Mouse (Mus musculus) C2C12 (cell line): ENCODE results near the gene Borcs8. TPM values are rescaled to one million over a fixed set of nuclear protein-coding genes. Genes with fewer than 3 reads are reported as not detected.

Experiments used
- H3K27me3 ChIP-seq: one replicate; pipeline ENCODE4 v1.6.1; 2011; ENCODE audit not compliant: control insufficient read depth, insufficient read depth, insufficient read length
- H3K36me3 ChIP-seq: one replicate; pipeline ENCODE4 v1.6.1; 2011; ENCODE audit not compliant: control insufficient read depth, insufficient read depth
- H3K4me3 ChIP-seq: one replicate; pipeline ENCODE4 v1.5.1; 2011; ENCODE audit warnings: mild to moderate bottlenecking, control low read depth; ENCODE audit not compliant: poor library complexity, insufficient read depth, severe bottlenecking
- H3K79me2 ChIP-seq: one replicate; pipeline ENCODE4 v1.6.1; 2011; ENCODE audit not compliant: control insufficient read depth, insufficient read depth
- H3K79me3 ChIP-seq: one replicate; pipeline ENCODE4 v1.6.1; 2011; ENCODE audit warnings: low read depth, control low read depth
- H3ac ChIP-seq: one replicate; pipeline ENCODE3; 2011; ENCODE audit warnings: low read depth; ENCODE audit not compliant: control insufficient read depth, insufficient read length
- CEBPB ChIP-seq: IDR thresholded peaks from one replicate; pipeline ENCODE4 v1.6.1; 2011; ENCODE audit warnings: low read depth, mild to moderate bottlenecking, control low read depth, moderate library complexity
- CTCF ChIP-seq: IDR thresholded peaks from one replicate; pipeline ENCODE4 v1.5.1; 2011; ENCODE audit not compliant: control insufficient read depth, insufficient read depth, insufficient read length
- FOSL1 ChIP-seq: IDR thresholded peaks from one replicate; pipeline ENCODE4 v1.8.0; 2011; ENCODE audit warnings: mild to moderate bottlenecking, low read length; ENCODE audit not compliant: poor library complexity, insufficient read depth, severe bottlenecking
- MAX ChIP-seq: IDR thresholded peaks from one replicate; pipeline ENCODE4 v1.6.1; 2011; ENCODE audit warnings: mild to moderate bottlenecking, control low read depth
- MYOD1 ChIP-seq: IDR thresholded peaks from one replicate; pipeline ENCODE4 v1.6.1; 2011; ENCODE audit warnings: low read depth; ENCODE audit not compliant: control insufficient read depth, insufficient read length
- MYOG ChIP-seq: IDR thresholded peaks from one replicate; pipeline ENCODE4 v1.6.1; 2011; ENCODE audit not compliant: control insufficient read depth, insufficient read length; ENCODE audit errors: extremely low read depth
- USF1 ChIP-seq: IDR thresholded peaks from one replicate; pipeline ENCODE4 v1.6.1; 2011; ENCODE audit warnings: low read depth, mild to moderate bottlenecking, control low read depth, moderate library complexity
- polyA plus RNA-seq: library from polyadenylated mRNA; unstranded; fragments of >200 nt; fragmentation: generic; extraction: Trizol; gene quantifications from one replicate; pipeline ENCODE4 v1.2.1, GENCODE M21; 2012; ENCODE audit warnings: missing spikeins

Gene Borcs8
- polyA plus RNA-seq, 1 experiment = 49.8 TPM

DNA sequence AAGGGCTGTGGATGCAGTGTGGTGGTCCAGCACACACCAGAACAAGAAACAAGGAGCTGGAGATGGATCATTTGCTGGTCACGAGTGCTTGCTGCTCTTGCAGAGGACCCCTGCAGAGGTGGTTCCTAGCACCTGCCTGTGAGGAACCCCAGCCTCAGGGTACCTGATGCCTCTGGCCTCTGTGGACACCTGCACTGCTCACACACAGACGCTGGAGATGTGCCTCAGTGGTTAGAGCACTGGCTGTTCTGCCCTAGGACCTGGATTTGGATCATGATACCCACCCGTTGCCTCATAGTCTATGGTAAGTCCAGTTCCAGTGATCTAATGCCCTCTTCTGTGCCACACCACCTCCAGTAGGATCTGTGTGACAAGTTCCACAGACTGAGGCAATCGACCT is 2.7 kb upstream of the Borcs8 start:
- H3K79me2 ChIP-seq = peaks cover 32% of the 10 kb centered on the region
- TF ChIP-seq USF1 = no peak
- no peak for TF ChIP-seq FOSL1
- no peak for TF ChIP-seq MYOD1
- TF ChIP-seq CTCF = no peak
- H3K4me3 ChIP-seq = no peak overlapping the region
- no peaks in the 10 kb centered on the region for H3K27me3 ChIP-seq
- H3ac ChIP-seq = no peak overlapping the region
- H3K79me3 ChIP-seq = peaks cover 8% of the 10 kb centered on the region
- peaks cover 9% of the 10 kb centered on the region for H3K36me3 ChIP-seq

DNA sequence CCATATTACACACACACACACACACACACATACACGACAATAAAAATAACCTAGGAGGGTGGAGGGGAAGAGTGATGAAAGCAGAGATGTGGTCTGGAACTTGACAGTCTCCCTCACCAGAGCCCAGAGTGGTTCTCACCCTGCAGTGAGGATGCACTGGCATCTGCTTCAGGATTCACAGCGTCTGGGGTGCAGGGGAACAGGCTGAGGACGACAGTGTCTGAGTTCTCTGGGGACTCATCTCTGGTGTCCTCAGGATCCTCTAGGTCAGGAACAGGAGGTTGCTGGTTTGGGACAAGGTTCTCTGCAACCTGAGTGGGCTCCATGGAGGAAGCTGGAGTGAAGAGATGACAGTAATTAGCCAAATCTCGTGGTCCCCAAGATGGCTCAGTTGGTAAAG is 1.4 kb upstream of the Borcs8 start:
- H3K4me3 ChIP-seq = no peak overlapping the region
- H3K36me3 ChIP-seq = peaks cover 9% of the 10 kb centered on the region

DNA sequence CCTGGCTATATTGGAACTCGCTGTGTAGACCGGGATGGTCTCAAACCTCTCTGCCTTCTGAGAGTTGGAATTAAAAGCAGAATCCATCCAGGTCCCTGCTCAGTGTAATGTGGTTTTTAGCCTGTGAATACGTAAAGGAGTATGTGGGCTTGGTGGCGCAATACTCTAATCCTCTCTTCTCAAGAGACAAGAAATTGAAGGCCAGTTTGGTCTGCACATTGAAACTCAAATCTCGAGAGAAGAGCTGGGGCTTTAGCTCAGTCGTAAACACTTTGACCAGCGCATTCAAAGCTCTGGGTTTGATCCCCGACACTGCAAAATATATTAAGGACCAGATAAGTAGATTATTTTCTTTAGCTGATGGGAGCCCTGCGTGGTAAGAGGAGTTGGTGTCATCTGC is 682 bp downstream of the Borcs8 start:
- Histone ChIP-seq H3K79me3 (peaks cover 7% of the 10 kb centered on the region), H3K4me3 (peak overlapping the region; percentile 78), H3K36me3 (peaks cover 3% of the 10 kb centered on the region), H3K79me2 (peaks cover 13% of the 10 kb centered on the region), H3K27me3 (no peaks in the 10 kb centered on the region), H3ac (peak overlapping the region; percentile 93)
- no peak for TF ChIP-seq MYOG
- no peak for TF ChIP-seq MYOD1
- no peak for TF ChIP-seq FOSL1
- no peak for TF ChIP-seq CEBPB
- TF ChIP-seq CTCF = no peak
- no peak for TF ChIP-seq USF1
- no peak for TF ChIP-seq MAX

More for the DNA sequence above, 1.4 kb upstream of the Borcs8 start:
- peaks cover 19% of the 10 kb centered on the region for H3K79me2 ChIP-seq
- peak overlapping the region; percentile 40 for H3ac ChIP-seq
- H3K79me3 ChIP-seq = peaks cover 8% of the 10 kb centered on the region
- no peaks in the 10 kb centered on the region for H3K27me3 ChIP-seq
- TF ChIP-seq USF1 (no peak), CTCF (no peak), MAX (no peak), MYOD1 (no peak), CEBPB (no peak), MYOG (no peak), FOSL1 (no peak)

DNA sequence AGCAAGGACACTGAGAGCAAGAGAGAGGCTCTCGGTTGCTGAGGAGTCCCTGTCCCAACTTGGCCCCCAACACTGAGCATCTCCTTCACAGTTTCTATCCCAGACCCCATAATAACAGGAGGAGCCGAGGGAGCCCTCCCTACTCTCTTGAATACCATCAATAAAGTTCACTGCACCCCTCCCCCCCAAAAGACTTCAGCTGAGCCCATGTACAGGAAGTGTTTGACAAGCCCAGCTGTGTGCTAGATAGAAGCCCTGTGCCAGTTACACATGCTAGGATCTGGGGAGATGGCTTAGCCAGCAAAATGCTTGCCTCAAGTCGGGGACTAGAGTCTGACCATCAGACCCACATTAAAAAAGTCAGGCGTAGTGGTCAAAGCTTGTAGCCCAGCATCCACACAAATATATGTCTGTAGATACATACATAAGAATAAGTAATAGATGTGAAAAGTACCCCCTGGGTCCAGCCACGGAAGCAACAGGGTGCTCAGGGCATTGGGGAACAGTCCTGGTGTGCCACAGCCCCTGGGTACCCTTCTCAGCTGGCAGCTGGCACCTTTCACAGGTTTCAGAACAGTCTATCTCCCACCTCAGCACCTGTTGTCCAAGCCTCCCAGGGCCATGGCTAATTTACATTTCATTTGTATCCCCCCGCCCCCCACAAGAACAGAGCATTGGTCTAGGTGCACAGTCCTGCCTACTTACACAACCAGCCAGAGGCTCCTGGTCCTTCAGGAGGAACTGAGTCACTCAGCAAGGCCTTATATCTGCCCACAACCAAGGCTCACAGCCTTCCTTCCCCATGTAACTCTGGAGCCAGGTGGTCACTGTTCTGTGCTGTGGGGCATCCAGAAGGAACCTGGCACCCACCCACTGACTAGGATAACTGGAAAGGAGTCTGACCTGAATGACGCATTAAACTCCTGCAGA is 8.6 kb downstream of the Borcs8 start:
- Histone ChIP-seq H3K36me3 (no peaks in the 10 kb centered on the region), H3ac (no peak overlapping the region), H3K79me2 (no peaks in the 10 kb centered on the region), H3K4me3 (no peak overlapping the region), H3K27me3 (no peaks in the 10 kb centered on the region), H3K79me3 (no peaks in the 10 kb centered on the region)
- no peak for TF ChIP-seq MYOD1
- TF ChIP-seq MAX = no peak
- no peak for TF ChIP-seq FOSL1
- TF ChIP-seq CEBPB = no peak
- no peak for TF ChIP-seq MYOG
- no peak for TF ChIP-seq CTCF
- TF ChIP-seq USF1 = no peak

DNA sequence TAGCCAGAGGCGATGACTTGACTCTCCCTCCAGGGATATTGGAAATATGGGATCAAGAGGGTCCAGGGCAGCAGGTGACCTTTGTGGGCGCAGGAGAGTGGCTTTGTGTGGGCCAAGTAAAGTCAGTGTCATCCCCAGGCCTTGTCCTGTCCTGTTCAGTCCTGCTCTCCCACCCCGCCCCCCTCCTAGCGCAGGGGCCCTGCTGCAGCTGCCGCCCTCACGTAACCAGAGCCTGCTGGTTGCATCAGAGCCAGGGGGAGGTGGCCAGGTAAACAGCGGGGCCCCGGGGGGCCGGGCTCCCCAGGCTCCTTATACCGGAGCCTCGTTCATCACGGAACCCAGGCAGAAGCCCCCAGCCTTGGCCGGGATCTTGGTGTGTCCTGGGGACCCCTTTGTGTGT is 10.9 kb downstream of the Borcs8 start:
- peaks cover 10% of the 10 kb centered on the region for H3K27me3 ChIP-seq
- no peaks in the 10 kb centered on the region for H3K79me3 ChIP-seq

More for the DNA sequence above, 10.9 kb downstream of the Borcs8 start:
- Histone ChIP-seq H3K36me3 (no peaks in the 10 kb centered on the region), H3K79me2 (no peaks in the 10 kb centered on the region), H3ac (no peak overlapping the region), H3K4me3 (no peak overlapping the region)
- TF ChIP-seq CTCF = no peak
- no peak for TF ChIP-seq CEBPB
- no peak for TF ChIP-seq USF1
- TF ChIP-seq MAX = no peak
- no peak for TF ChIP-seq FOSL1
- no peak for TF ChIP-seq MYOG
- no peak for TF ChIP-seq MYOD1
